Mouse (Mus musculus): ENCODE measurements around the gene Abhd17a. TPM values are rescaled to one million over a fixed set of nuclear protein-coding genes. Genes with fewer than 3 reads are reported as not detected.
"Not testable (repeated sequence)": the region's sequence is repeated elsewhere in the genome, so short reads cannot be mapped to it uniquely, and the experiment has no call there.

The Abhd17a gene
- polyA plus RNA-seq, 2 experiments from 2014 or later: 2.3 to 9.7 TPM

DNA sequence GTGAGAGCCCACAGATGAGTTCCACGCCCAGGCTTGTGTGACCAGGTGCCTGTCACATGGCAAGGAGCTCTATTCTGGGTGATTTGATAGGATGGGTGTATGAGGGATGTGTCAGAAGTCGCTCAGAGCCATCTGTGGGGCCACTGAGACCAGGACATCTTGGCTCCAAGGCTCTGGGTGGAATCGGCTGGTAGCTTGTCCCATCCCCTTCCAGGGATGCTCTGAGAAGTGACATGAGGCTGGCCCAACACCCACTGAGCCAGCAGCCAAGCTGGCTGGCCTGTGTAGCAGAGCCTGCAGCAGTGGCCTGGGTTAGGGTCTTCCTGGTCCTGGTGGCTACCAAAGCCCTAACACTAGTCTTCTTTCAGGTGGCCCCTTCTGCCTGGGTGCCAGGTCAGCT is 18.3 kb upstream of the Abhd17a start:
- ATAC-seq: no peak

DNA sequence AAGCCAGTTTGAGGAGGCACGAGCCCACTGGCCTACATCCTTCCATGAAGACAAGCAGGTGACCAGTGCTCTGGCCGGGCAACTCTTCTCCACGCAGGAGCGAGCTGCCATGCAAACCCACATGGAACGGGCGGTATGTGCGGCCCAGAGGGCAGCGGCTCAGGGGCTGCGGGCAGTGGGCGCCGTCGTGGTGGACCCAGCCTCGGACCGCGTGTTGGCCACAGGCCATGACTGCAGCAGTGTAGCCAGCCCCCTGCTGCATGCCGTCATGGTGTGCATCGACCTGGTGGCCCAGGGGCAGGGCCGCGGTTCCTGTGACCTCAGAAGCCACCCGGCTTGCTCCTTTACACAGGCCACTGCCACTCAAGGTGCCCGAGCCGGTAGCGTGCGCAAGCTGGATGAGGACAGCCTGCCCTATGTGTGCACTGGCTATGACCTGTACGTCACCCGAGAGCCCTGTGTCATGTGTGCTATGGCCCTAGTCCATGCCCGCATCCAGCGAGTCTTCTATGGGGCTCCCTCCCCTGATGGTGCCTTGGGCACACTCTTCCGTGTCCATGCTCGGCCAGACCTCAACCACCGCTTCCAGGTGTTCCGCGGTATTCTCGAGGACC is 16.7 kb upstream of the Abhd17a start:
- no peak for ATAC-seq

DNA sequence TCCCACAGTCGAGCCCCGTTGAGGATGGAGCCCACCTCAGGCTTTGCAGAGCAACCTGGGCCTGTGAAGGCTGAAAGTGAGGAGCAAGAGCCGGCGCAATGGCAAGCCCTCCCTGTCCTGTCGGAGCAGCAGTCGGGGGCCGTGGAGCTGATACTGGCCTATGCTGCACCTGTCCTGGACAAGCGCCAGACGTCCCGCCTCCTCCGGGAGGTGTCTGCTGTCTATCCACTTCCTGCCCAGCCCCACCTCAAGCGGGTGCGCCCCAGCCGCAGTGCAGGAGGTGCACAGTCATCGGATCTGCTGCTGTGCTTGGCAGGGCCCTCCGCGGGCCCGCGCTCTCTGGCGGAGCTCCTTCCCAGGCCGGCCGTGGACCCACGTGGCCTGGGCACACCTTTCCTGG is 16.2 kb upstream of the Abhd17a start:
- ATAC-seq: peak; percentile 29

- ATAC-seq: not testable (repeated sequence)
Observed at GRCm38 (mm10) chr10:80605721-80606120, 15.6 kb upstream of the Abhd17a start, which contains the start of gene Gm49322. Gm49322 (plus strand) TSS chr10:80606021.

- no peak for ATAC-seq
Observed at GRCm38 (mm10) chr10:80604988-80605387, 14.8 kb upstream of the Abhd17a start.

GRCm38 (mm10) chr10:80604001-80604509 is 13.9 kb upstream of the Abhd17a start:
- ATAC-seq: no peak

DNA sequence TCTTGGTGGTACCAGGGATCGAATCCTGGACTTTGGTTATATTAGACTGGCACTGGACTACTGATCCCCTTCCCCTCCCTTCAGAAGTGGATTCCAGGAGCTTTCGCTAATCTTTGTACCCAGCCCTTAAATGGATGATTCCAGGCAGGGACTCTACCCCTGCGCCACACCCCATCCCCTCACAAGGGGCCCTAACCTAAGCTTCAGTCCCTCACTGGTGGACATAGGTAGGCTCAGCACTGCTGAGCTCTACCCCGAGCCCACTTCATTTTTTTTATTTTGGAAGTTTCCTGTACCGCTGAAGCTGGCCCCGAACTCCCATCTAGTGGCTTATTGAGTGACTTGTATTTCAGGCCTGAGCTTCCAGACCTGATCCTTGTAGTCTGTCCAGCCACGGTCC is 13.2 kb upstream of the Abhd17a start:
- no peak for ATAC-seq

- peak; percentile 89 for ATAC-seq
Observed at GRCm38 (mm10) chr10:80602698-80603325, 12.7 kb upstream of the Abhd17a start, which contains the start of the genes Scamp4 and Adat3. Scamp4 (plus strand) TSS chr10:80602872. Adat3 (plus strand) TSS chr10:80602880.

GRCm38 (mm10) chr10:80596318-80596717 is 6.2 kb upstream of the Abhd17a start:
- ATAC-seq: no peak

DNA sequence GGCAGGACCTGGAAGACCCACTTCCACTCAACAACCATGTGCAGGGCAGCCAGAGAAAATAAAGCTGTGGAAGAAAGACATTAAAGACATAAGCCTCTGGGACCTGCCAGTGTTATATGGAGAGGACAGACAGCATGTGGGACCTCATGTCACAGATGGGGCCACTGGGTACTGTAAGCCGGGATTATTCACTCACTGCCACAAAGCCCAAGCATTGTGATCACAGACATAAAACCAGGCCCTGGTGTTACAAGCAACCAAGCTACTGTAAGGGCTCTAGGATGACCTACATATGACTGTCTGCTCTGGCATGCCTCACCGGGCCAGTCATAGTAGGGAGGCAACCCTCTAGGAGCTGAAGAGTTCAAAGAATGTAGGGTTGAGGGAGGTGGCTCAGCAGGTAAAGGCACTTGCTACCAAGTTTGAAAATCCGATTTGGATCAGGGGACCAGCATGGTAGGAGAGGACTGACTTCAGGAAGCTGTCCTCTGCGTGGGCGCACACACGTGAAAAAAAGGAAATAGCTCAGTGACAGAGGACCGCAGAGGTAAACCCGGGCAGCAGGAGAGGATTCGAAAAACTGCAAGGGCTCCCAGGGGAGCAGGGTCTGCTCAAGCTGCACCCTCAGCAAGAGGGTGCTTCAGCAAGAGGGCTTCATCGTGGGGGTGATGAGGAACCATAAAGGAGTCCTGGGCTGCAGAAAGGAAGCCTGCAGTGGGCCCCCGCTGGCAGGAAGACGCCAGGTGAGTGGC is 838 bp downstream of the Abhd17a start:
- peak; percentile 30 for ATAC-seq

GRCm38 (mm10) chr10:80587305-80587657 is 2.9 kb downstream of the Abhd17a start:
- ATAC-seq: no peak

DNA sequence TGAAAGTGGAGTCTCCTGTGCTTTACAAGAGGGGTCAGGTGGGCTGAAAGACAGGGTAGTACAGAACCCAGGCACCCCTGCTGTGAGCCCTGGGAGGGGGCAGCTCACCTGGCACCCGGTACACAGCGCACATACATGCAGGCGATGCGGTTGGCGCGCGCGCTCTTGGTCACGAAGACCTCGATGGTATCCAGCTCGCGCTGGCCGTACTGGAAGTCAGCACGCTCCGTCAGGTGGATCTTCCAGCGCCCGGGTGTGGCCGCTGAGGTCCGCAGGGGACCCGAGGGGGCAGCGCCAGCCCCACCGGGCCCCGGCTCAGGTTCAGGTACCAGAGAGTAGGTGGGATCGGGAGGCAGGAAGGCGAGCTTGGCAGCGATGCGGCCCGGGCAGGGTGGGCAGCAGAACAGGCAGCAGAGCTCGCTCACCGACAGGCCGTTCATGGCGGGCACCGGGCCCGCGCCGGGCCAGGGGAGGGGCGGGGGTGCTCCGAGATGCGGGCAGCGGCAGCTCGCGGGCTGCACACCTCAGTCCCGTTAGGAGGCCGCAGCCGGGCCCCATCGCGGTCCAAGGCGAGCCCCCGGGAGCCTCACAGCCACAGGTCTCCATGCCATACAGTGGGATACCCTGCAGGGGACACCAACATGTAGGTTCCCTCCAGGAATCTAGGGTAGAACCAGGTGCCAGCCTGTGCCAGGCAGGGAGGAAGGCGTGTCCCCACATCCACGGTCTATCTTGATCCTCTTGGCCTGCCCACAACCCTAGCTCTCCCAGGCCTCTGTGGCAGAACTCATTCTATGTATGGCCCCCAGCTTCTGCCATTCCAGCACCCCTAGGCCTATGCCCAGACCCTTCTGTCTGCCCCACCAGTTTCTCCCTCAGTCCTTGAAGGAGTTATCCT is 3.5 kb downstream of the Abhd17a start:
- ATAC-seq: no peak

- no peak for ATAC-seq
Observed at GRCm38 (mm10) chr10:80585581-80585980, 4.6 kb downstream of the Abhd17a start.

DNA sequence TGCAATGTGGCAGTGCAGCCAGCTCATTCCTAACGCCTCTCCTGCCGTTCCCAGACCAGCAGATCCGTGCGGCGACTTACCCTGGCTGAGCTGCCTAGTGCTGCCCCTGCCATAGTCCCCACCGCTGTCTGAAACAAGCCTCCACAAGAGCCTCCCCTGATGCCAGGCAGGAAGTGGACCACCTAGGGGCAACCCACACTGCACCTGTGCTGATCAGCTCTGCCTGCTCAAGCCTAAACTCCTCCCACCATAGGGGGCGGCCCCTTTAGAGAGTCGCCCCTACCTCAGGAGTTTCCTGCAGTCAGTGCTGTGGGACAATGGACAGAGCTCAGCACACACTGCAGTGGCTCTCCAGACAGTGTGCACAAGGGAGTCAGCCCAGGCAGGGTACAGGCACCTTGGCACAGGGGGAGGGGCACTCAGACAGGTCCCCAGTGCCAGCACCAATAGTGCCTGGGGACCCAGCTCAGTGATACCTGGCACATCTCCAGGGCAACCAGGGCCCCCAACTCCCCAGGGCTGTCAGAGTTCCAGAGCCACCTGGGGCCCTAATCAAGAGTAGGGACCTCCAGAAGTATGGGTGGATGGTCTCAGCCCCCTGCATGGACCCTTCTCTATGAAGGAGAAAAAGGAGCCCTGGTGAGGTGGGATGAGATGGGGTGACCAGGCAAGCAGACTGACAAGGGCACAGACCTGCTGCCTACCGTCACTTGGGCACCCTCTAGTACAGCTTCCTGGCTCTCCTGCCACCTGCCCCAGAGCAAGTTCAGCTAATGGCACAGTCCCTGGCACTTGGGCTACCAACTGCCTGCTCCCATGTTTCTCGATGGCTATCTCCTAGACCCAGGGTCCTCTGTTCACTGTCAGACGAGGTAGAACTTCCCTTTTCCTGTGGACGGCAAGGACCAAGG is 5.2 kb downstream of the Abhd17a start:
- ATAC-seq: no peak

DNA sequence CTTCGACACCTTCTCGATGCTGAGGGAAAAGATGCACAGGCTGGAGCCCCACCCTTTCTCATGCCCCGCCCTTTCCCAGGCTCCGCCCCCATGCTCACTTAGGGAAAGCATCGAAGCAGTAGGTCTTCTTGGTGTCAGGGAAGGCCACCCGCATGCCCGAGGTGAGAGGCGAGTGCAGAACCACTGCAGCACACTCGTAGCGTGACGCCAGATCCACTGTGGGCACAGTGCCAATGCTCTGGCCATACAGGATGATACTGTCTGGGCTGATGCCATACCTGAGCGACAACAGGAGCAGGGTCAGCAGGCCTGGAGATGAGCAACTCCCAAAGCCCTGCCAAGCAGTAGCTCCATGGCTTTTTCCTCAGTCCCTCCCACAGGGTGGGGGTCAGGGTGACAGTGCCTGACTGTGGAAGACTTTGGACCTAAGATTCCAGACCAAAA is 6.1 kb downstream of the Abhd17a start:
- ATAC-seq: no peak

DNA sequence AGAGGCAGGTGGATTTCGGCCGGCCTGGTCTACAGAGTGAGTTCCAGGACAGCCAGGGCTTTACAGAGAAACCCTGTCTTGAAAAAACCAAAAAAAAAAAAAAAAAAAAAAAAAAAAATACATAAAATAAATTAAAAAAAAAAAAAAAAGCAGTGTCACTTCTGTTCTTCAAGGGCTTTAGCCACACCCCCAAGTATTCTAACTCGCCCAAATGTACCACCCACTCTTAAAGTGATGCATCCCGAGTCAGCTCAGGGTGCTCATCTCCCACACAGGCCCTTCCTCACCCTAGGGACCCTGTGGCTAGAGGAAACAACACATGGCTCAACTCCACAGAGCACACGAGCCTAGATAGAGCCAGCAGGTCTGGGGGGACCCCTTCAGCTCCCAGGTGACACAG is 7.1 kb downstream of the Abhd17a start:
- ATAC-seq: no peak

- peak; percentile 48 for ATAC-seq
Observed at GRCm38 (mm10) chr10:80578911-80579310, 11.2 kb downstream of the Abhd17a start.

DNA sequence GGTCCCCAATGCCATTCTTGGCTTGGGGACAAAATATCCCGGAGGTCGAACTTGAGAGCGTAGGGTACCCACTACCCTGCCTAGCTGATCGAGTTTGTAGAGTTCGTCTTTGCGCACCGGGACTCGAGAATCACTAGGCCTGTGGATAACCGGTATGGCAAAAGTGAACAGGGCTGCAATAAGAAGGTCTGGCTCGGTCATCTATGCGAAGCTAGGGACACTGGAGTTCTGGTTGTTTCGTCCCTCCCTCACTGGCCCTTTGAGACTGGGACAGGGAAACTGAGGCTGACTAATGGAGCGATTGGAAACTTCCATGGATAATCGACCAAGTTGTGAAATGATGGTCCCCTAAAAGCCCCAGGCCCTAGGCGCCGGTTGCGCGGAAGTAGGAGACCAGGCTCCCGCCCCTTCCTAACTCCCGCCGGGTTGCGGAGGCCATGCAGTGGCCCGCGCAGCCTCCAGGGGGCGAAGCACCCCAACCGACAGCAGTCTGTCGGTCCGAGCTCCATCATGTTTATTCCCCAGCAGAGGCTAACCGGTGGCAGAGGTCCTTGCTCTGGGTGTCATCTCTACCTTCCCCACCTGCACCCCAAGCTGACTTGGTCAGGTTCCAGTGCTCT is 11.9 kb downstream of the Abhd17a start:
- peak; percentile 57 for ATAC-seq

DNA sequence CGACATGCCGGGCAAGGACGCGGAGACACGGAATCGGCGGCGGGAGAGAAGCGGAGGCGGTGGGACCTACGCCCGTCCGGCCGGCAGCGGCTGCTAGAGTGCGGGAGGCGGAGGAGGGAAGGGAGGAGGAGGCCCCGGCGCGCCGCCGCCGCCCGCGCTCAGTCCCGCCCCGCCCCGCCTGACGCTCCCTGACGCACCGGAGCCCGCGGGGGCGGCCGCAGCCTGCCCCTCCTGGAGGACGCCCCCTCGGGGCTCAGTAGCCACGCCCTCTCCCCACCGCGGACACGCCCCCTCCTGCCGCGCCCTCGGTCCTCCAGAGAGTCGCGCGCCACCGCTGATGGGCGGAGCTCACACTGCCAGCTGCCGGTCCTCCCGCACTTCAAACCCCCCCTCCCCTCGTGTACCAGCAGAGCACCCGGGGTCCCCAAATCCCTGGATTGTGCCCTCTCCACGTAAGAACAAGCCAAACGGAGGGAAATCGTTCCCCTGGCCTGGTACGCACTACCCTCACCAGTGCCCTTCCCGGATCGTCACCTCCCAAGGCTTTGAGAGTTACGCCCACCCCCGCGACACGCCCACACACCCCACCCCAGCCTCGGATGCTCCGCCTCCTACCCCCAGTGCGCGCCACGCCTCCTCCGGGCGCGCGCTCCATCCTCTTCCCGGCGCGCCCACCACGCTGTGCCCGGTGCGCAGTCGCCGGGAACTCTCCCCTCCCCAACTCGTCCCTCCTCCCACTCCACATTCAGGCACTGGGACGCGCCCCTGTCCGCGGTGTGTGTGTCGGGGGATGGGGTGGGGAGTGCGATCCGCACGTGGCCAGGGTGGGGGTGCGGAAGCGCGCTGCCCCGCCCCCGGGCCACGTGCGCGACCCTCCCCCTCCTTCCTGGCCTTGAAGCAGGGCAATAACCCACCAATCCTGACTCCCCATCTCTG is 12.7 kb downstream of the Abhd17a start, which contains the start of gene Klf16:
Gene Klf16, minus strand, starts transcription at position 127 of the 936 bp plus-strand sequence.
- ATAC-seq: peak; percentile 76
